Mouse (Mus musculus) lung, embryonic 15.5 days (tissue): ENCODE results near the gene Kifc1. TPM values are rescaled to one million over a fixed set of nuclear protein-coding genes. Genes with fewer than 3 reads are reported as not detected.
"Not testable (repeated sequence)": the region's sequence is repeated elsewhere in the genome, so short reads cannot be mapped to it uniquely, and the experiment has no call there.

Experiments used
- ATAC-seq: fragments of 200-750 bp; cut with Nextera tagmentation; 2 replicates; pipeline ENCODE4 v1.8.0; 2017; ENCODE audit warnings: moderate number of reproducible peaks, borderline replicate concordance; ENCODE audit not compliant: low FRiP score, low TSS enrichment; ENCODE audit errors: extremely low read depth
- H3K27ac ChIP-seq: fragments of 300-500 bp; sonication (generic); 2 replicates; pipeline ENCODE4 v1.5.1; 2015; ENCODE audit warnings: moderate library complexity, mild to moderate bottlenecking, inconsistent platforms
- H3K27me3 ChIP-seq: fragments of 300-500 bp; sonication (generic); 2 replicates; pipeline ENCODE4 v1.6.1; 2015; ENCODE audit warnings: inconsistent platforms
- H3K36me3 ChIP-seq: fragments of 300-500 bp; sonication (generic); 2 replicates; pipeline ENCODE4 v1.6.1; 2015; ENCODE audit warnings: inconsistent platforms
- H3K4me1 ChIP-seq: fragments of 300-500 bp; sonication (generic); 2 replicates; pipeline ENCODE4 v1.6.1; 2015; ENCODE audit warnings: inconsistent platforms
- H3K4me2 ChIP-seq: fragments of 300-500 bp; sonication (generic); 2 replicates; pipeline ENCODE4 v1.6.1; 2015; ENCODE audit warnings: inconsistent platforms, mild to moderate bottlenecking, moderate library complexity
- H3K4me3 ChIP-seq: fragments of 300-500 bp; sonication (generic); 2 replicates; pipeline ENCODE4 v1.5.1; 2015; ENCODE audit warnings: mild to moderate bottlenecking, inconsistent platforms
- H3K9ac ChIP-seq: fragments of 300-500 bp; sonication (generic); 2 replicates; pipeline ENCODE4 v1.6.1; 2015; ENCODE audit warnings: inconsistent platforms
- H3K9me3 ChIP-seq: fragments of 300-500 bp; sonication (generic); 2 replicates; pipeline ENCODE4 v1.6.1; 2016; ENCODE audit warnings: inconsistent platforms
- WGBS: fragments of 180-500 bp; shearing (Covaris S2); methylation state at CpG from one replicate; pipeline ENCODE4 v1.1.7; 2015; 5-methylcytosine and 5-hydroxymethylcytosine counted together
- polyA plus RNA-seq: library from polyadenylated mRNA; unstranded; fragments of >200 nt; fragmentation: Nextera tagmentation; extraction: Ambion mirVana; gene quantifications from 2 replicates; pipeline ENCODE4 v1.2.1, GENCODE M21; 2015

Kifc1 gene
- polyA plus RNA-seq, 1 experiment from 2014 or later: 10.1 TPM

GRCm38 (mm10) chr17:33897114-33897794 lies 6.8 kb upstream of the Kifc1 start:
- 38% methylated on average over 6 of the region's 6 CpGs for WGBS
- ATAC-seq: no peak
- H3K9ac ChIP-seq: no peak overlapping the region

GRCm38 (mm10) chr17:33893011-33893410 lies 2.5 kb upstream of the Kifc1 start:
- H3K4me2 ChIP-seq, ATAC-seq, H3K36me3 ChIP-seq, H3K9ac ChIP-seq, H3K27me3 ChIP-seq, H3K9me3 ChIP-seq, H3K27ac ChIP-seq, H3K4me3 ChIP-seq: not testable (repeated sequence)
- WGBS: 66% methylated on average over 4 of the region's 4 CpGs
- H3K4me1 ChIP-seq: peaks cover 13% of the 10 kb centered on the region; the same call in 1 of the 2 replicates

More at GRCm38 (mm10) chr17:33897114-33897794, 6.8 kb upstream of the Kifc1 start:
- no peaks in the 10 kb centered on the region for H3K9me3 ChIP-seq
- no peaks in the 10 kb centered on the region for H3K36me3 ChIP-seq
- no peaks in the 10 kb centered on the region for H3K27me3 ChIP-seq
- H3K4me3 ChIP-seq: no peak overlapping the region
- H3K4me2 ChIP-seq: no peak overlapping the region
- no peaks in the 10 kb centered on the region for H3K4me1 ChIP-seq
- no peak overlapping the region for H3K27ac ChIP-seq

GRCm38 (mm10) chr17:33892429-33892828 lies 2.0 kb upstream of the Kifc1 start:
- no peak overlapping the region for H3K27ac ChIP-seq
- H3K36me3 ChIP-seq: no peaks in the 10 kb centered on the region
- no peak overlapping the region for H3K9ac ChIP-seq
- no peaks in the 10 kb centered on the region for H3K27me3 ChIP-seq
- no peaks in the 10 kb centered on the region for H3K9me3 ChIP-seq
- no peak for ATAC-seq
- WGBS: 27% methylated on average over 7 of the region's 7 CpGs
- H3K4me2 ChIP-seq: no peak overlapping the region
- peaks cover 17% of the 10 kb centered on the region; the same call in 1 of the 2 replicates for H3K4me1 ChIP-seq
- no peak overlapping the region for H3K4me3 ChIP-seq

GRCm38 (mm10) chr17:33891892-33892291 lies 1.4 kb upstream of the Kifc1 start:
- not testable (repeated sequence) for H3K36me3 ChIP-seq, H3K27me3 ChIP-seq, ATAC-seq, H3K27ac ChIP-seq, H3K4me2 ChIP-seq, H3K4me3 ChIP-seq, H3K9me3 ChIP-seq, H3K9ac ChIP-seq
- peaks cover 17% of the 10 kb centered on the region; the same call in 1 of the 2 replicates for H3K4me1 ChIP-seq
- 69% methylated on average over 6 of the region's 6 CpGs for WGBS

- no peak overlapping the region for H3K9ac ChIP-seq
- no peak overlapping the region for H3K4me2 ChIP-seq
- H3K27ac ChIP-seq: no peak overlapping the region
- WGBS: 40% methylated on average over 2 of the region's 2 CpGs
- no peak for ATAC-seq
- H3K27me3 ChIP-seq: no peaks in the 10 kb centered on the region
- H3K9me3 ChIP-seq: no peaks in the 10 kb centered on the region
- H3K4me1 ChIP-seq: peaks cover 17% of the 10 kb centered on the region; the same call in 1 of the 2 replicates
- H3K36me3 ChIP-seq: no peaks in the 10 kb centered on the region; the same call in 1 of the 2 replicates
- H3K4me3 ChIP-seq: no peak overlapping the region
These were observed 896 bp upstream of the Kifc1 start for GRCm38 (mm10) chr17:33891357-33891756.

GRCm38 (mm10) chr17:33889941-33890532 lies 424 bp downstream of the Kifc1 start:
- Histone ChIP-seq H3K9ac (peak overlapping the region; percentile 66), H3K4me3 (peak overlapping the region; percentile 73), H3K36me3 (peaks cover 10% of the 10 kb centered on the region; the same call in 1 of the 2 replicates), H3K27ac (peak overlapping the region; percentile 75), H3K4me2 (peak overlapping the region; percentile 62), H3K4me1 (peaks cover 17% of the 10 kb centered on the region; the same call in 1 of the 2 replicates)
- peak; percentile 15 for ATAC-seq
- not testable (repeated sequence) for H3K27me3 ChIP-seq, H3K9me3 ChIP-seq
- WGBS: under 1% methylated on average over 39 of the region's 44 CpGs

- not testable (repeated sequence) for H3K27ac ChIP-seq, H3K4me3 ChIP-seq, ATAC-seq, H3K27me3 ChIP-seq, H3K9me3 ChIP-seq, H3K9ac ChIP-seq
- Histone ChIP-seq H3K4me1 (peaks cover 17% of the 10 kb centered on the region; the same call in 1 of the 2 replicates), H3K36me3 (peaks cover 13% of the 10 kb centered on the region; the same call in 1 of the 2 replicates), H3K4me2 (peak overlapping the region; percentile 62; the same call in 1 of the 2 replicates)
These were observed 2.2 kb downstream of the Kifc1 start for GRCm38 (mm10) chr17:33888230-33888629.

- H3K9ac ChIP-seq, H3K27ac ChIP-seq, H3K27me3 ChIP-seq, ATAC-seq, H3K4me3 ChIP-seq, H3K4me2 ChIP-seq, H3K9me3 ChIP-seq: not testable (repeated sequence)
- Histone ChIP-seq H3K4me1 (peaks cover 17% of the 10 kb centered on the region; the same call in 1 of the 2 replicates), H3K36me3 (peaks cover 13% of the 10 kb centered on the region; the same call in 1 of the 2 replicates)
- 38% methylated on average over 2 of the region's 2 CpGs for WGBS
These were observed 2.7 kb downstream of the Kifc1 start for GRCm38 (mm10) chr17:33887802-33888201.

- not testable (repeated sequence) for H3K27me3 ChIP-seq, H3K4me3 ChIP-seq, ATAC-seq, H3K9ac ChIP-seq, H3K4me2 ChIP-seq, H3K27ac ChIP-seq, H3K9me3 ChIP-seq
- WGBS: 92% methylated on average over 10 of the region's 11 CpGs
- peaks cover 16% of the 10 kb centered on the region; the same call in 1 of the 2 replicates for H3K4me1 ChIP-seq
- H3K36me3 ChIP-seq: peaks cover 36% of the 10 kb centered on the region
These were observed 6.1 kb downstream of the Kifc1 start for GRCm38 (mm10) chr17:33884320-33884719.

- not testable (repeated sequence) for H3K9ac ChIP-seq, H3K9me3 ChIP-seq, H3K27me3 ChIP-seq, H3K4me3 ChIP-seq, H3K4me1 ChIP-seq, H3K4me2 ChIP-seq, ATAC-seq, H3K27ac ChIP-seq
- 69% methylated on average over 5 of the region's 5 CpGs for WGBS
- peaks cover 41% of the 10 kb centered on the region for H3K36me3 ChIP-seq
These were observed 14.7 kb downstream of the Kifc1 start for GRCm38 (mm10) chr17:33875797-33876196.

GRCm38 (mm10) chr17:33874411-33874810 lies 16.1 kb downstream of the Kifc1 start:
- Histone ChIP-seq H3K4me3 (no peak overlapping the region), H3K9ac (no peak overlapping the region), H3K4me1 (no peaks in the 10 kb centered on the region), H3K36me3 (peaks cover 31% of the 10 kb centered on the region), H3K9me3 (no peaks in the 10 kb centered on the region), H3K27ac (no peak overlapping the region), H3K27me3 (no peaks in the 10 kb centered on the region), H3K4me2 (no peak overlapping the region)
- ATAC-seq: no peak
- WGBS: 74% methylated on average over 8 of the region's 11 CpGs

- not testable (repeated sequence) for H3K4me1 ChIP-seq, H3K4me2 ChIP-seq, H3K27ac ChIP-seq, H3K9me3 ChIP-seq, H3K27me3 ChIP-seq, H3K9ac ChIP-seq, H3K4me3 ChIP-seq, ATAC-seq
- 86% methylated on average over 3 of the region's 12 CpGs for WGBS
- H3K36me3 ChIP-seq: peaks cover 28% of the 10 kb centered on the region
These were observed 16.9 kb downstream of the Kifc1 start, which contains the start of gene Gm7029 for GRCm38 (mm10) chr17:33873537-33873936. Gm7029 (plus strand) TSS chr17:33873837.
